Mouse (Mus musculus): ENCODE results near the gene Hoxc6.

Hoxc6 gene

GRCm38 (mm10) chr15:102997939-102998355 lies at the start of gene Hoxc6:
TSS of gene Hoxc6 (plus strand) at chr15:102998257.
- DNase-seq, result peak; percentile 68

- no peak for DNase-seq
These were observed 49.2 kb upstream of the Hoxc6 start for GRCm38 (mm10) chr15:102948842-102949241.

- no peak for DNase-seq
These were observed 48.4 kb upstream of the Hoxc6 start for GRCm38 (mm10) chr15:102949696-102950095.

GRCm38 (mm10) chr15:102950877-102951276 lies 47.2 kb upstream of the Hoxc6 start:
- no peak for DNase-seq

GRCm38 (mm10) chr15:102953561-102953960 lies 44.5 kb upstream of the Hoxc6 start:
- DNase-seq, result no peak

GRCm38 (mm10) chr15:102954192-102955006 lies 43.7 kb upstream of the Hoxc6 start, which contains the start of gene Hoxc11:
TSS of gene Hoxc11 (plus strand) at chr15:102954427.
- no peak for DNase-seq

GRCm38 (mm10) chr15:102955007-102955382 lies 43.1 kb upstream of the Hoxc6 start:
- no peak for DNase-seq

- no peak for DNase-seq
These were observed 42.0 kb upstream of the Hoxc6 start for GRCm38 (mm10) chr15:102955833-102956640.

- DNase-seq, result no peak
These were observed 41.2 kb upstream of the Hoxc6 start for GRCm38 (mm10) chr15:102956906-102957305.

GRCm38 (mm10) chr15:102959663-102960191 lies 38.3 kb upstream of the Hoxc6 start:
- no peak for DNase-seq

- DNase-seq, result no peak
These were observed 36.3 kb upstream of the Hoxc6 start for GRCm38 (mm10) chr15:102961728-102962127.

- DNase-seq, result no peak
These were observed 35.6 kb upstream of the Hoxc6 start for GRCm38 (mm10) chr15:102962492-102962891.

- no peak for DNase-seq
These were observed 34.8 kb upstream of the Hoxc6 start for GRCm38 (mm10) chr15:102963259-102963658.

- DNase-seq, result no peak
These were observed 34.1 kb upstream of the Hoxc6 start for GRCm38 (mm10) chr15:102963671-102964640.

- no peak for DNase-seq
These were observed 32.8 kb upstream of the Hoxc6 start for GRCm38 (mm10) chr15:102965003-102965891.

GRCm38 (mm10) chr15:102965892-102966775 lies 31.9 kb upstream of the Hoxc6 start:
- DNase-seq, result peak; percentile 93

GRCm38 (mm10) chr15:102966776-102967311 lies 31.2 kb upstream of the Hoxc6 start, which contains the start of gene Hoxc10:
TSS of gene Hoxc10 (plus strand) at chr15:102966796.
- DNase-seq, result no peak

- no peak for DNase-seq
These were observed 30.8 kb upstream of the Hoxc6 start, which contains the start of gene Hoxc5 for GRCm38 (mm10) chr15:102967312-102967510. TSS of gene Hoxc5 (plus strand) at chr15:102967443.

- DNase-seq, result no peak
These were observed 30.3 kb upstream of the Hoxc6 start for GRCm38 (mm10) chr15:102967511-102968397.
